Mouse (Mus musculus) midbrain, postnatal 0 days (tissue): ENCODE measurements around the gene Bpifb1. TPM values are rescaled to one million over a fixed set of nuclear protein-coding genes. Genes with fewer than 3 reads are reported as not detected.

Source experiments
- ATAC-seq: fragments of 200-750 bp; cut with Nextera tagmentation; 2 replicates; pipeline ENCODE4 v1.8.0; 2017; ENCODE audit warnings: moderate number of reproducible peaks, mild to moderate bottlenecking, moderate TSS enrichment, moderate library complexity; ENCODE audit not compliant: low FRiP score
- DNase-seq: peaks from one replicate; pipeline ENCODE4 v3.0.0-alpha.2; 2015; ENCODE audit warnings: low spot score
- H3K27ac ChIP-seq: fragments of 300-500 bp; sonication (generic); 2 replicates; pipeline ENCODE4 v1.5.1; 2014; ENCODE audit warnings: low read depth, mild to moderate bottlenecking, low read length, mixed read lengths
- H3K27me3 ChIP-seq: fragments of 300-500 bp; sonication (generic); 2 replicates; pipeline ENCODE4 v1.6.1; 2014; ENCODE audit warnings: low read length, control low read depth, mixed read lengths; ENCODE audit not compliant: insufficient read depth
- H3K36me3 ChIP-seq: fragments of 300-500 bp; sonication (generic); 2 replicates; pipeline ENCODE4 v1.6.1; 2014; ENCODE audit warnings: low read length, control low read depth, mixed read lengths; ENCODE audit not compliant: insufficient read depth
- H3K4me1 ChIP-seq: fragments of 300-500 bp; sonication (generic); 2 replicates; pipeline ENCODE4 v1.6.1; 2014; ENCODE audit warnings: mild to moderate bottlenecking, control low read depth, antibody characterized with exemption, low read length, mixed read lengths; ENCODE audit not compliant: insufficient read depth
- H3K4me2 ChIP-seq: fragments of 300-500 bp; sonication (generic); 2 replicates; pipeline ENCODE4 v1.6.1; 2014; ENCODE audit warnings: low read depth, mild to moderate bottlenecking, low read length, mixed read lengths; ENCODE audit not compliant: poor library complexity, severe bottlenecking
- H3K4me3 ChIP-seq: fragments of 300-500 bp; sonication (generic); 2 replicates; pipeline ENCODE4 v1.5.1; 2014; ENCODE audit warnings: low read depth, mild to moderate bottlenecking, low read length, moderate library complexity
- H3K9ac ChIP-seq: fragments of 300-500 bp; sonication (generic); replicated peaks from 2 replicates; pipeline ENCODE4 v1.6.1; 2014; ENCODE audit warnings: mild to moderate bottlenecking, low read length, moderate library complexity, mixed read lengths; ENCODE audit not compliant: poor library complexity, severe bottlenecking
- H3K9me3 ChIP-seq: fragments of 300-500 bp; sonication (generic); 2 replicates; pipeline ENCODE4 v1.6.1; 2016; ENCODE audit warnings: low read length, control low read depth
- CTCF ChIP-seq: IDR thresholded peaks from 2 replicates; pipeline ENCODE4 v1.5.1; 2016; ENCODE audit warnings: antibody characterized with exemption, mild to moderate bottlenecking
- WGBS: fragments of 180-500 bp; shearing (Covaris S2); extraction: QIAGEN DNeasy Blood & Tissue Kit; methylation state at CpG from one replicate; pipeline ENCODE4 v1.1.7; 2014; 5-methylcytosine and 5-hydroxymethylcytosine counted together
- polyA plus RNA-seq: library from polyadenylated mRNA; unstranded; fragments of >200 nt; fragmentation: Nextera tagmentation; extraction: Ambion mirVana; gene quantifications from 2 replicates; pipeline ENCODE4 v1.2.1, GENCODE M21; 2015
- total RNA-seq: library from RNA; depleted of rRNA; stranded (reverse); fragments of >200 nt; gene quantifications from 2 replicates; pipeline ENCODE4 v1.2.3, GENCODE M21; 2014

Gene Bpifb1
- total and polyA plus RNA-seq, 2 experiments from 2014 or later: 0.27 to 0.83 TPM

DNA sequence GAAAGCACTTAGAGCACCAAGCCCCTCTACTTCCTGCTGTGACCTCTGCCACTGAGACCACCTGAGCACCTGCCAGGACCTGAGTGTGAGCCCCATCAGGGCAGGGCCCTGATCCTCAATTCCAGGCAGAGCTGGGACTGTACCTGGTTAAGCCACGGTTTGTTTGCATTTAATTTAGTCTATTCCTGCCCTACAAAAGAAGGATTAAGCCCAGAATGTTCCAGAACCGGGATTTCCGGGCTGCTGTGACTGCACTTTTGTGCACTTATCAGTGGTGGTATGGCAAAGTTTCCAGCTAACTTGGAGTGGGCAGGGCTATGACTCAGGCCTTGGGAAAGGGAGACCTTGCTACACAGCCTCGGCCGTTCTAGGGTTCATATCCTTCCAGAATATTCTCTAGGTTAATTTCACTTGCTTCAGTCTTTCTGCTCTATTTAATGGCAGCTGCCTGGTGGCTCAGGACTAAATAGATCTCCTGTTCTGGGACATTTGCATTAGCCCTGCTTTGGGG, 3.4 kb downstream of the Bpifb1 start:
- Histone ChIP-seq H3K4me3 (no peak overlapping the region), H3K36me3 (no peaks in the 10 kb centered on the region), H3K27ac (no peak overlapping the region), H3K4me1 (no peaks in the 10 kb centered on the region), H3K9me3 (no peaks in the 10 kb centered on the region), H3K4me2 (no peak overlapping the region), H3K9ac (no peak overlapping the region), H3K27me3 (no peaks in the 10 kb centered on the region)
- TF ChIP-seq CTCF: no peak
- WGBS: 70% methylated on average over 5 of the region's 5 CpGs
- DNase-seq: no peak
- no peak for ATAC-seq

- no peak for TF ChIP-seq CTCF
- H3K4me2 ChIP-seq: no peak overlapping the region
- no peak overlapping the region for H3K4me3 ChIP-seq
- ATAC-seq (no peak), DNase-seq (no peak)
- H3K4me1 ChIP-seq: no peaks in the 10 kb centered on the region
- H3K36me3 ChIP-seq: no peaks in the 10 kb centered on the region
- H3K9me3 ChIP-seq: no peaks in the 10 kb centered on the region
- H3K9ac ChIP-seq: no peak overlapping the region
- no peaks in the 10 kb centered on the region for H3K27me3 ChIP-seq
- no peak overlapping the region for H3K27ac ChIP-seq
- WGBS: 94% methylated on average over 9 of the region's 9 CpGs
Observed at GRCm38 (mm10) chr2:154197036-154197435, 6.4 kb downstream of the Bpifb1 start.

- Histone ChIP-seq H3K4me3 (no peak overlapping the region), H3K27ac (no peak overlapping the region), H3K9me3 (no peaks in the 10 kb centered on the region), H3K4me2 (no peak overlapping the region), H3K4me1 (no peaks in the 10 kb centered on the region), H3K9ac (no peak overlapping the region), H3K27me3 (no peaks in the 10 kb centered on the region), H3K36me3 (no peaks in the 10 kb centered on the region)
- WGBS: 90% methylated on average over 4 of the region's 4 CpGs
- no peak for ATAC-seq
- no peak for TF ChIP-seq CTCF
- no peak for DNase-seq
Observed at GRCm38 (mm10) chr2:154204630-154205029, 14.0 kb downstream of the Bpifb1 start.

GRCm38 (mm10) chr2:154206908-154207307, 16.3 kb downstream of the Bpifb1 start:
- Histone ChIP-seq H3K36me3 (no peaks in the 10 kb centered on the region), H3K9ac (no peak overlapping the region), H3K9me3 (no peaks in the 10 kb centered on the region), H3K27ac (no peak overlapping the region), H3K4me3 (no peak overlapping the region), H3K27me3 (no peaks in the 10 kb centered on the region), H3K4me1 (peaks cover 8% of the 10 kb centered on the region), H3K4me2 (no peak overlapping the region)
- 57% methylated on average over 7 of the region's 7 CpGs for whole genome bisulfite sequencing
- DNase-seq: no peak
- peak; percentile 67 for TF ChIP-seq CTCF
- no peak for ATAC-seq

DNA sequence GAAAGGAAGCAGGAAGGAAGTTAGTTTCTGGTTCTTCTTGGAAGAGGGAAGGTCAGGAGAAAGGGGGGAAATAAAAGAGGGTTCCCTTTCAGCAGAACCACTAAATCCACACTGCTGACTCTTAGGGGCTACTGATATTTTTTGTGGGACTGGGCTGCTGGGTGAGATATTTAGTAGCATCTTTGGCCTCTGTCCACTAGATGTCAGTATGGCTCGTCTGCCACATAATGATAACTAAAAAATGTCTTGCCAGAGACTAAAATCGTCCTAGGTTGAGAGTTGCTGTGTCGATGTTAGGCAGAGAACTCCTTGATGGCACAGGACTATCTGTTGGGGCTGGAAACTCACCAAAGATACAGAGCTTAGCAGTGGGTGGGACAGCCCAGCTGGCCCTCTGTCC, 18.5 kb downstream of the Bpifb1 start:
- Histone ChIP-seq H3K9ac (no peak overlapping the region), H3K27me3 (no peaks in the 10 kb centered on the region), H3K4me1 (peaks cover 8% of the 10 kb centered on the region), H3K4me3 (no peak overlapping the region), H3K4me2 (no peak overlapping the region), H3K27ac (no peak overlapping the region), H3K36me3 (no peaks in the 10 kb centered on the region), H3K9me3 (no peaks in the 10 kb centered on the region)
- no peak for ATAC-seq
- peak; percentile 87 for TF ChIP-seq CTCF
- whole genome bisulfite sequencing: 4% methylated on average over 3 of the region's 3 CpGs
- DNase-seq: peak; percentile 76

DNA sequence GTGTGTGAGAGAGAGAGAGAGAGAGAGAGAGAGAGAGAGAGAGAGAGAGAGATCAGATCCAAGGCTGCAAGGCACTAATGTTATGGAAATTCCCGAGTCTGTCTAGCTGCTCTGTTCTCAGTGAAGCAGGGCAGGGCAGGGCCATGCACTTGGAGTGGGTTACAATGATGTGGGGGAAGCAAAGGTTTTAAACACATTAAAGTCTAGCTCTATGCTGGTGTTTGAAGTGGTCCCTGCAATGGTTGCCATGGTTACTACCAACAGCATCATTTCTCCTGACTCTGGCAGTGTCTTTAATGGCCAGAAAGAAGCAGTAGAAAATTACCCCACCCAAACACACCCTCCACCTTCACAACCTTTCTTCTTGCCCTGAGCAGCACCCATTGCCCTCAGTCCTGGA, 20.5 kb downstream of the Bpifb1 start:
- DNase-seq (peak; percentile 55), ATAC-seq (peak; percentile 62; the same call in 1 of the 2 replicates)
- Histone ChIP-seq H3K27ac (no peak overlapping the region; the same call in 1 of the 2 replicates), H3K27me3 (no peaks in the 10 kb centered on the region), H3K4me1 (peaks cover 8% of the 10 kb centered on the region), H3K4me3 (no peak overlapping the region), H3K9me3 (no peaks in the 10 kb centered on the region), H3K36me3 (no peaks in the 10 kb centered on the region), H3K9ac (no peak overlapping the region), H3K4me2 (no peak overlapping the region)
- 17% methylated on average over 1 of the region's 1 CpGs for WGBS
- no peak for TF ChIP-seq CTCF
